Mouse (Mus musculus) stomach, postnatal 0 days (tissue): ENCODE results near the gene Kirrel3. TPM values are rescaled to one million over a fixed set of nuclear protein-coding genes. Genes with fewer than 3 reads are reported as not detected.

Experiments used
- ATAC-seq: fragments of 200-750 bp; cut with Nextera tagmentation; 2 replicates; pipeline ENCODE4 v1.8.0; 2017; ENCODE audit not compliant: low FRiP score, low TSS enrichment
- DNase-seq: peaks from one replicate; pipeline ENCODE4 v3.0.0-alpha.2; 2016; ENCODE audit warnings: low spot score
- H3K27ac ChIP-seq: fragments of 300-500 bp; sonication (generic); replicated peaks from 2 replicates; pipeline ENCODE4 v1.5.1; 2014; ENCODE audit warnings: mild to moderate bottlenecking, control low read depth
- H3K27me3 ChIP-seq: fragments of 300-500 bp; sonication (generic); 2 replicates; pipeline ENCODE4 v1.6.1; 2014; ENCODE audit warnings: low read length; ENCODE audit not compliant: control insufficient read depth, insufficient read depth
- H3K36me3 ChIP-seq: fragments of 300-500 bp; sonication (generic); 2 replicates; pipeline ENCODE4 v1.6.1; 2014; ENCODE audit warnings: low read length, mixed read lengths; ENCODE audit not compliant: control insufficient read depth, insufficient read depth
- H3K4me1 ChIP-seq: fragments of 300-500 bp; sonication (generic); replicated peaks from 2 replicates; pipeline ENCODE4 v1.6.1; 2014; ENCODE audit warnings: antibody characterized with exemption; ENCODE audit not compliant: control insufficient read depth, insufficient read depth
- H3K4me2 ChIP-seq: fragments of 300-500 bp; sonication (generic); replicated peaks from 2 replicates; pipeline ENCODE4 v1.6.1; 2014; ENCODE audit warnings: low read depth, mild to moderate bottlenecking, control low read depth, moderate library complexity
- H3K4me3 ChIP-seq: fragments of 300-500 bp; sonication (generic); 2 replicates; pipeline ENCODE4 v1.5.1; 2014; ENCODE audit warnings: low read depth, low read length, control low read depth
- H3K9ac ChIP-seq: fragments of 300-500 bp; sonication (generic); 2 replicates; pipeline ENCODE4 v1.6.1; 2014; ENCODE audit warnings: mild to moderate bottlenecking, low read length, control low read depth, mixed read lengths
- H3K9me3 ChIP-seq: fragments of 300-500 bp; sonication (generic); 2 replicates; pipeline ENCODE4 v1.6.1; 2016; ENCODE audit warnings: low read length; ENCODE audit not compliant: control insufficient read depth
- CTCF ChIP-seq: IDR thresholded peaks from 2 replicates; pipeline ENCODE4 v1.5.1; 2016; ENCODE audit warnings: antibody characterized with exemption, low read depth, mild to moderate bottlenecking, moderate library complexity
- EP300 ChIP-seq: optimal IDR thresholded peaks from 2 replicates; pipeline ENCODE3; 2016; ENCODE audit warnings: antibody characterized with exemption
- WGBS: fragments of 180-500 bp; shearing (Covaris S2); extraction: QIAGEN DNeasy Blood & Tissue Kit; methylation state at CpG from one replicate; pipeline ENCODE4 v1.1.7; 2014; 5-methylcytosine and 5-hydroxymethylcytosine counted together
- polyA plus RNA-seq: library from polyadenylated mRNA; unstranded; fragments of >200 nt; fragmentation: Nextera tagmentation; extraction: Ambion mirVana; gene quantifications from 2 replicates; pipeline ENCODE4 v1.2.1, GENCODE M21; 2015

The Kirrel3 gene
- polyA plus RNA-seq, 1 experiment from 2014 or later: 1.4 TPM

- H3K27me3 ChIP-seq: 0 out of 2 replicates have a peak, but pooled peaks cover 5% of the 10 kb centered on the region
- H3K4me2 ChIP-seq: peak overlapping the region; percentile 91; the same call in 1 of the 2 replicates
- H3K27ac ChIP-seq: no peak overlapping the region
- ATAC-seq (no peak), DNase-seq (no peak)
- TF ChIP-seq CTCF: no peak
- TF ChIP-seq EP300: no peak
- H3K36me3 ChIP-seq: no peaks in the 10 kb centered on the region
- peak overlapping the region; percentile 62; the same call in 1 of the 2 replicates for H3K4me3 ChIP-seq
- 26% methylated on average over 5 of the region's 5 CpGs for WGBS
- 0 out of 2 replicates have a peak, but pooled peaks cover 2% of the 10 kb centered on the region for H3K4me1 ChIP-seq
- H3K9ac ChIP-seq: no peak overlapping the region
- no peaks in the 10 kb centered on the region for H3K9me3 ChIP-seq
Observed at GRCm38 (mm10) chr9:34489760-34490159, 4.1 kb downstream of the Kirrel3 start.

GRCm38 (mm10) chr9:34492121-34492520 lies 6.4 kb downstream of the Kirrel3 start:
- H3K4me2 ChIP-seq: no peak overlapping the region
- H3K36me3 ChIP-seq: no peaks in the 10 kb centered on the region
- no peak overlapping the region for H3K27ac ChIP-seq
- H3K27me3 ChIP-seq: 0 out of 2 replicates have a peak, but pooled peaks cover 5% of the 10 kb centered on the region
- H3K4me1 ChIP-seq: 0 out of 2 replicates have a peak, but pooled peaks cover 2% of the 10 kb centered on the region
- H3K9me3 ChIP-seq: no peaks in the 10 kb centered on the region
- TF ChIP-seq EP300: no peak
- no peak for TF ChIP-seq CTCF
- no peak for DNase-seq
- WGBS: 64% methylated on average over 3 of the region's 3 CpGs
- no peak for ATAC-seq
- H3K4me3 ChIP-seq: no peak overlapping the region
- H3K9ac ChIP-seq: no peak overlapping the region

DNA sequence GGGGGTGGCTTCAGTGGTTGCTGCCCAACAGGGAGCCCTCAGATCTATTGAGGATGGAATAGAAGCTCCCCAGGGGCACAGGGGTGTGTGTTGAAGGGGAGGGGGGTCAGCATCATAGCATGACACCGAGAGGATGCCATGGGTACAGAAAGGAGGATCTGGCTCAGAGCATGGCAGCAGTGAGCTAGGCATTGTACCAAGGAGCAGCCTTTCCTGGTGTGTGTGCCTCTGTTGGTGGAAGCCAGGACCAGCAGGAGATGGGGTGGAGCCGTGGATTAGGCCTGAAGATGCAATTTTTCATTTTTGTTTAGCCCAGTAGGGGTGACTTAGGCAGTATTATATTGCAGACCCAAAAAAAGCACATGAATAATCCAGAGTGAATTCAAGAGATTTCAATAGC lies 7.9 kb downstream of the Kirrel3 start:
- no peak for DNase-seq
- no peaks in the 10 kb centered on the region for H3K9me3 ChIP-seq
- no peak overlapping the region for H3K4me2 ChIP-seq
- WGBS: 51% methylated on average over 2 of the region's 2 CpGs
- 0 out of 2 replicates have a peak, but pooled peaks cover 5% of the 10 kb centered on the region for H3K27me3 ChIP-seq
- H3K9ac ChIP-seq: no peak overlapping the region
- TF ChIP-seq CTCF: no peak
- TF ChIP-seq EP300: no peak
- ATAC-seq: no peak
- 0 out of 2 replicates have a peak, but pooled peaks cover 2% of the 10 kb centered on the region for H3K4me1 ChIP-seq
- H3K4me3 ChIP-seq: no peak overlapping the region
- no peak overlapping the region for H3K27ac ChIP-seq
- no peaks in the 10 kb centered on the region for H3K36me3 ChIP-seq

DNA sequence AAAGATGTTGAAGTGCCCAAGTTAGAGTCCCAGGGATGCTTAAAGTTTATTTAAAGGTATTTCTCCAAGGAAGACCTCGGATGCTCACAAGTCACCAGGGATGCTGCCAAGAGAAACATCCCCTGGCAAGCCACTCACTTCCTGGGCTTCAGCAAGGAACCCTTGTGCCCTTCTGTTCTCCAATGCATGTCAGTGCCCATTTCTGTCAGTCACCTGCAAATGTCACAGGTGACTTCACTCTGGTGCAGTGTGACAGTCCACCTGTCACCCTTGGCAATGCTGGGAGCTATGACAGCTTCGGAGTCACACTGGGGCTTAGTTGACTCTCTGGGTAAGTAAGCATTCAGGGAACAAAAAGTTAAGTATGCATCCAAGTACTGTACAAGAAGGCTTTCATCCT lies 12.4 kb downstream of the Kirrel3 start:
- 82% methylated on average over 2 of the region's 2 CpGs for WGBS
- TF ChIP-seq CTCF: no peak
- TF ChIP-seq EP300: no peak
- Histone ChIP-seq H3K4me1 (no peaks in the 10 kb centered on the region), H3K27me3 (no peaks in the 10 kb centered on the region), H3K36me3 (no peaks in the 10 kb centered on the region), H3K27ac (no peak overlapping the region), H3K9ac (no peak overlapping the region), H3K4me3 (no peak overlapping the region), H3K9me3 (no peaks in the 10 kb centered on the region), H3K4me2 (no peak overlapping the region)
- ATAC-seq (no peak), DNase-seq (no peak)

- no peak overlapping the region for H3K27ac ChIP-seq
- peak; percentile 81 for DNase-seq
- no peak overlapping the region for H3K4me2 ChIP-seq
- TF ChIP-seq EP300 (no peak), CTCF (peak; percentile 97)
- ATAC-seq: peak; percentile 53; the same call in 1 of the 2 replicates
- 4% methylated on average over 5 of the region's 5 CpGs for WGBS
- H3K27me3 ChIP-seq: no peaks in the 10 kb centered on the region
- H3K9me3 ChIP-seq: no peaks in the 10 kb centered on the region
- H3K4me3 ChIP-seq: no peak overlapping the region
- no peaks in the 10 kb centered on the region for H3K4me1 ChIP-seq
- no peak overlapping the region for H3K9ac ChIP-seq
- H3K36me3 ChIP-seq: no peaks in the 10 kb centered on the region
Observed at GRCm38 (mm10) chr9:34498651-34499050, 13.0 kb downstream of the Kirrel3 start.

- no peak overlapping the region for H3K27ac ChIP-seq
- ATAC-seq: no peak
- no peak overlapping the region for H3K4me3 ChIP-seq
- no peaks in the 10 kb centered on the region for H3K4me1 ChIP-seq
- H3K9ac ChIP-seq: no peak overlapping the region
- no peaks in the 10 kb centered on the region for H3K36me3 ChIP-seq
- no peak for DNase-seq
- H3K4me2 ChIP-seq: no peak overlapping the region
- no peaks in the 10 kb centered on the region for H3K9me3 ChIP-seq
- 90% methylated on average over 2 of the region's 2 CpGs for WGBS
- H3K27me3 ChIP-seq: no peaks in the 10 kb centered on the region
- no peak for TF ChIP-seq EP300
- no peak for TF ChIP-seq CTCF
Observed at GRCm38 (mm10) chr9:34507164-34507563, 21.5 kb downstream of the Kirrel3 start.
